Mouse (Mus musculus) midbrain, embryonic 14.5 days (tissue): ENCODE data around the gene Cnn3. TPM values are rescaled to one million over a fixed set of nuclear protein-coding genes. Genes with fewer than 3 reads are reported as not detected.

Experiments
- ATAC-seq: fragments of 200-750 bp; cut with Nextera tagmentation; 2 replicates; pipeline ENCODE4 v1.8.0; 2017; ENCODE audit warnings: moderate number of reproducible peaks, moderate library complexity; ENCODE audit not compliant: low FRiP score, low TSS enrichment
- DNase-seq: peaks from one replicate; pipeline ENCODE4 v3.0.0-alpha.2; 2015
- H3K27ac ChIP-seq: fragments of 300-500 bp; sonication (generic); replicated peaks from 2 replicates; pipeline ENCODE4 v1.5.1; 2014; ENCODE audit warnings: mild to moderate bottlenecking, low read depth, low read length, moderate library complexity
- H3K27me3 ChIP-seq: fragments of 300-500 bp; sonication (generic); 2 replicates; pipeline ENCODE4 v1.6.1; 2014; ENCODE audit warnings: low read length, control low read depth, mixed read lengths; ENCODE audit not compliant: control insufficient read depth, insufficient read depth
- H3K36me3 ChIP-seq: fragments of 300-500 bp; sonication (generic); 2 replicates; pipeline ENCODE4 v1.6.1; 2014; ENCODE audit warnings: low read length, control low read depth; ENCODE audit not compliant: control insufficient read depth, insufficient read depth
- H3K4me1 ChIP-seq: fragments of 300-500 bp; sonication (generic); 2 replicates; pipeline ENCODE4 v1.6.1; 2014; ENCODE audit warnings: mild to moderate bottlenecking, antibody characterized with exemption, low read length, control low read depth; ENCODE audit not compliant: control insufficient read depth, insufficient read depth
- H3K4me2 ChIP-seq: fragments of 300-500 bp; sonication (generic); 2 replicates; pipeline ENCODE4 v1.6.1; 2014; ENCODE audit warnings: mild to moderate bottlenecking, low read length, moderate library complexity
- H3K4me3 ChIP-seq: fragments of 300-500 bp; sonication (generic); replicated peaks from 2 replicates; pipeline ENCODE4 v1.5.1; 2014; ENCODE audit warnings: low read depth, low read length
- H3K9ac ChIP-seq: fragments of 300-500 bp; sonication (generic); replicated peaks from 2 replicates; pipeline ENCODE4 v1.6.1; 2014; ENCODE audit warnings: mild to moderate bottlenecking, low read length, moderate library complexity
- H3K9me3 ChIP-seq: fragments of 300-500 bp; sonication (generic); 2 replicates; pipeline ENCODE4 v1.6.1; 2016; ENCODE audit warnings: low read length, control low read depth, mixed read lengths; ENCODE audit not compliant: control insufficient read depth
- WGBS: fragments of 180-500 bp; shearing (Covaris S2); extraction: QIAGEN DNeasy Blood & Tissue Kit; methylation state at CpG from one replicate; pipeline ENCODE4 v1.1.7; 2014; 5-methylcytosine and 5-hydroxymethylcytosine counted together
- polyA plus RNA-seq: library from polyadenylated mRNA; unstranded; fragments of >200 nt; fragmentation: Nextera tagmentation; extraction: Ambion mirVana; gene quantifications from 2 replicates; pipeline ENCODE4 v1.2.1, GENCODE M21; 2014

Cnn3 gene
- polyA plus RNA-seq = 417 and 560 TPM in 2 replicates

GRCm38 (mm10) chr3:121425861-121426620, at the start of gene Cnn3:
TSS of gene Cnn3 (plus strand) at chr3:121426497.
- peak within 1 kb of the TSS; percentile 90 for H3K4me2 ChIP-seq
- H3K27me3 ChIP-seq = peaks cover 6% of the 10 kb centered on the region; the same call in 1 of the 2 replicates
- peaks cover 29% of the 10 kb centered on the region for H3K4me1 ChIP-seq
- H3K27ac ChIP-seq = peak within 1 kb of the TSS; percentile 97
- peak; percentile 93 for ATAC-seq
- DNase-seq = peak; percentile 96
- H3K9me3 ChIP-seq = no peaks in the 10 kb centered on the region
- WGBS = under 1% methylated on average over 58 of the region's 66 CpGs
- H3K4me3 ChIP-seq = peak within 1 kb of the TSS; percentile 95
- H3K36me3 ChIP-seq = no peaks in the 10 kb centered on the region
- H3K9ac ChIP-seq = peak within 1 kb of the TSS; percentile 96

- H3K27me3 ChIP-seq = no peaks in the 10 kb centered on the region
- no peak overlapping the region for H3K4me2 ChIP-seq
- WGBS = 45% methylated on average over 15 of the region's 15 CpGs
- no peak for DNase-seq
- no peak overlapping the region for H3K9ac ChIP-seq
- H3K27ac ChIP-seq = no peak overlapping the region
- no peak for ATAC-seq
- no peaks in the 10 kb centered on the region for H3K36me3 ChIP-seq
- no peaks in the 10 kb centered on the region for H3K9me3 ChIP-seq
- no peaks in the 10 kb centered on the region for H3K4me1 ChIP-seq
- no peak overlapping the region for H3K4me3 ChIP-seq
Measured at GRCm38 (mm10) chr3:121378708-121379612, 47.3 kb upstream of the Cnn3 start.

- H3K27me3 ChIP-seq = no peaks in the 10 kb centered on the region
- no peak overlapping the region for H3K4me3 ChIP-seq
- no peak for ATAC-seq
- no peak overlapping the region for H3K27ac ChIP-seq
- no peaks in the 10 kb centered on the region for H3K36me3 ChIP-seq
- no peak overlapping the region for H3K4me2 ChIP-seq
- no peaks in the 10 kb centered on the region for H3K4me1 ChIP-seq
- no peak overlapping the region for H3K9ac ChIP-seq
- WGBS = 88% methylated on average over 5 of the region's 5 CpGs
- DNase-seq = no peak
- H3K9me3 ChIP-seq = no peaks in the 10 kb centered on the region
Measured at GRCm38 (mm10) chr3:121379699-121380098, 46.6 kb upstream of the Cnn3 start.

GRCm38 (mm10) chr3:121387471-121388009, 38.8 kb upstream of the Cnn3 start:
- no peaks in the 10 kb centered on the region for H3K9me3 ChIP-seq
- no peaks in the 10 kb centered on the region for H3K36me3 ChIP-seq
- WGBS = 65% methylated on average over 3 of the region's 3 CpGs
- DNase-seq (no peak), ATAC-seq (no peak)
- H3K4me3 ChIP-seq = no peak overlapping the region
- H3K9ac ChIP-seq = no peak overlapping the region
- no peak overlapping the region for H3K27ac ChIP-seq
- H3K4me2 ChIP-seq = no peak overlapping the region
- peaks cover 12% of the 10 kb centered on the region for H3K4me1 ChIP-seq
- H3K27me3 ChIP-seq = no peaks in the 10 kb centered on the region

- WGBS = 79% methylated on average over 8 of the region's 8 CpGs
- Histone ChIP-seq H3K36me3 (no peaks in the 10 kb centered on the region), H3K4me1 (peaks cover 12% of the 10 kb centered on the region), H3K4me3 (no peak overlapping the region), H3K9ac (no peak overlapping the region), H3K9me3 (no peaks in the 10 kb centered on the region), H3K4me2 (no peak overlapping the region), H3K27me3 (no peaks in the 10 kb centered on the region), H3K27ac (no peak overlapping the region)
- DNase-seq = no peak
- no peak for ATAC-seq
Measured at GRCm38 (mm10) chr3:121389366-121389765, 36.9 kb upstream of the Cnn3 start.

- H3K4me3 ChIP-seq = 0 out of 2 replicates have a peak overlapping the region, but pooled peaks have one; percentile 2
- H3K4me1 ChIP-seq = peaks cover 12% of the 10 kb centered on the region
- H3K9me3 ChIP-seq = no peaks in the 10 kb centered on the region
- H3K27me3 ChIP-seq = no peaks in the 10 kb centered on the region
- peak; percentile 78 for ATAC-seq
- no peaks in the 10 kb centered on the region for H3K36me3 ChIP-seq
- peak overlapping the region; percentile 48 for H3K4me2 ChIP-seq
- no peak overlapping the region for H3K9ac ChIP-seq
- peak overlapping the region; percentile 52 for H3K27ac ChIP-seq
- 13% methylated on average over 17 of the region's 17 CpGs for WGBS
- peak; percentile 85 for DNase-seq
Measured at GRCm38 (mm10) chr3:121389860-121390530, 36.3 kb upstream of the Cnn3 start.

- H3K9me3 ChIP-seq = no peaks in the 10 kb centered on the region
- H3K36me3 ChIP-seq = no peaks in the 10 kb centered on the region
- peak overlapping the region; percentile 48 for H3K4me2 ChIP-seq
- H3K4me3 ChIP-seq = no peak overlapping the region
- no peaks in the 10 kb centered on the region for H3K27me3 ChIP-seq
- ATAC-seq (peak; percentile 66), DNase-seq (peak; percentile 31)
- H3K27ac ChIP-seq = peak overlapping the region; percentile 52; the same call in 1 of the 2 replicates
- WGBS = 43% methylated on average over 7 of the region's 7 CpGs
- H3K4me1 ChIP-seq = peaks cover 12% of the 10 kb centered on the region
- H3K9ac ChIP-seq = no peak overlapping the region
Measured at GRCm38 (mm10) chr3:121390724-121391123, 35.6 kb upstream of the Cnn3 start.

GRCm38 (mm10) chr3:121395588-121396295, 30.6 kb upstream of the Cnn3 start:
- DNase-seq (no peak), ATAC-seq (no peak)
- peaks cover 3% of the 10 kb centered on the region; the same call in 1 of the 2 replicates for H3K4me1 ChIP-seq
- no peaks in the 10 kb centered on the region for H3K36me3 ChIP-seq
- no peak overlapping the region for H3K4me2 ChIP-seq
- H3K4me3 ChIP-seq = no peak overlapping the region
- no peak overlapping the region for H3K27ac ChIP-seq
- H3K9ac ChIP-seq = no peak overlapping the region
- H3K27me3 ChIP-seq = no peaks in the 10 kb centered on the region
- H3K9me3 ChIP-seq = no peaks in the 10 kb centered on the region
- WGBS = 86% methylated on average over 16 of the region's 16 CpGs
